Mouse (Mus musculus): ENCODE data around the gene Coch.
"Not testable (repeated sequence)": the region's sequence is repeated elsewhere in the genome, so short reads cannot be mapped to it uniquely, and the experiment has no call there.

The Coch gene

GRCm38 (mm10) chr12:51636689-51637470 is 43.7 kb downstream of the Coch start:
- DNase-seq (ENCODE audit: low read depth, low spot score) = no peak

DNA sequence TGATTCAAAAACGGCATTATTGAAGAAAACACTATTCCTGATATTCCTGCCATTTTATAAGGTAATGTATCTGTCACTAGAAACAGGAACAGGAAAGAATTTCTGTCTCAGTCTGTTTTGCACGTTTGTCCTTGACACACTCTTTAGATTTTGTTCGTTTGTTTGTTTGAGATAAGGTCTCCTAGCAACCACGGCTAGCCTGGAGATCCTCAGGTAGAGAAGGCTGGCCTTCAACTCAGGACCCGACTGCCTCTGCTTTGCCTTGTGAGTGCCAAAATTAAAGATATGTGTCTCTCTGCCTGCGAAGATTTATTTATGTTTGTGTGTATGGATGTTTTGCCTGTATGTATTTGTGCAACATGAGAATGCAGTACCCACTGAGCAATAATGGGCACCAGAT is 48.7 kb downstream of the Coch start:
- no peak for DNase-seq (ENCODE audit: low read depth, low spot score)

DNA sequence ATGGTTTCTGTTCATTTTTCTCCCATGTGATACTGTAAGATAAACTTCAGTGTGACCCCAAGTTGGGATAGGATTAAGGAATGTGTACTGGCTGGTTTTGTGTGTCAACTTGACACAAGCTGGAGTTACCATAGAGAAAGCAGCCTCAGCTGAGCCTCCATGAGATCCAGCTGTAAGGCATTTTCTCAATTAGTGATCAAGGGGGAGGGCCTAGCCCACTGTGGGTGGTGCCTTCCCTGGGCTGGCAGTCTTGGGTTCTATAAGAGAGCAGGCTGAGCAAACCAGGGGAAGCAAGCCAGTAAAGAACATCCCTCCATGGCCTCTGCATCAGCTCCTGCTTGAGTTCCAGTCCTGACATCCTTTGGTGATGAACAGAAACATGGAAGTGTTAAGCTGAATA is 56.3 kb downstream of the Coch start:
- DNase-seq (ENCODE audit: low read depth, low spot score) = not testable (repeated sequence)

All from brain, adult 2 months (tissue).